Mouse (Mus musculus): ENCODE data around the gene Kpna7.

GRCm38 (mm10) chr5:144964872-144965638, 118.8 kb downstream of the Kpna7 start:
- no peak for TF ChIP-seq CTCF (IDR thresholded peaks at IDR 0.05; ENCODE audit: low read depth, low read length)
- no peak for TF ChIP-seq POLR2A (IDR thresholded peaks at IDR 0.05; ENCODE audit: insufficient read depth, low read length)
- TF ChIP-seq EP300 (IDR thresholded peaks at IDR 0.05; ENCODE audit: insufficient read depth, low read depth, low read length) = no peak
